Mouse (Mus musculus): ENCODE measurements around the gene Cyth1. TPM values are rescaled to one million over a fixed set of nuclear protein-coding genes. Genes with fewer than 3 reads are reported as not detected.

Gene Cyth1
- polyA plus RNA-seq, 1 experiment from 2014 or later = 23.0 TPM

- Histone ChIP-seq H3K4me3 (no peak overlapping the region), H3K27me3 (ENCODE audit: insufficient read depth, poor library complexity, severe bottlenecking) (no peaks in the 10 kb centered on the region), H3K36me3 (no peaks in the 10 kb centered on the region), H3K9me3 (no peaks in the 10 kb centered on the region), H3K4me1 (replicated peaks) (peaks cover 26% of the 10 kb centered on the region), H3K27ac (no peak overlapping the region)
- no peak for DNase-seq (ENCODE audit: low spot score)
- WGBS = 85% methylated on average over 8 of the region's 8 CpGs
These were observed 116.3 kb downstream of the Cyth1 start for GRCm38 (mm10) chr11:118132136-118132535.

DNA sequence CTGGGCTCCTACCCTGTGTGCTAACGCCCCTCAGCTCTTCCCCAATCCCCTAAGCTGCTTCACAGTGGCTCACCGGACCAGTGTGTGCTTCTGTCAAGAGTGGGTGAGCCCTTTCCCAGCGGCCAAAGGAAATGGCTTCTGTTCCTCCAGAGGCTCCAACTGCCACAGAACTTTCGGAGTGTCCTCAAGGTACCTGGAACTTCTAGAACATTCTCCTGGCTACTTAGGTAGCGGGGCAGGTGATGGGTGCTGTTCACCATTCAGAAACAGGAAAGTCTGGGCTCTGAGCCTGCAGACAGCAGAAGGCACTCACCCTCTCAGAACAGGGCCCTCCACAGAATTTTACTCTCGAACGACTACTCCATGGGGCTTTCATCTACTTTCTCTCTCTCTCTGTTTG is 117.9 kb downstream of the Cyth1 start, which contains the start of gene Dnah17:
Gene Dnah17 (minus strand): TSS at position 101 of the 400 bp plus-strand sequence.
- Histone ChIP-seq H3K4me1 (replicated peaks) (peaks cover 18% of the 10 kb centered on the region), H3K36me3 (no peaks in the 10 kb centered on the region), H3K4me3 (no peak within 1 kb of the TSS), H3K9me3 (no peaks in the 10 kb centered on the region), H3K27ac (no peak within 1 kb of the TSS), H3K27me3 (ENCODE audit: insufficient read depth, poor library complexity, severe bottlenecking) (no peaks in the 10 kb centered on the region)
- 87% methylated on average over 7 of the region's 7 CpGs for WGBS
- DNase-seq (ENCODE audit: low spot score) = no peak

- no peak for DNase-seq (ENCODE audit: low spot score)
- H3K27me3 ChIP-seq (ENCODE audit: insufficient read depth, poor library complexity, severe bottlenecking) = no peaks in the 10 kb centered on the region
- no peak overlapping the region for H3K27ac ChIP-seq
- H3K36me3 ChIP-seq = no peaks in the 10 kb centered on the region
- H3K9me3 ChIP-seq = no peaks in the 10 kb centered on the region
- peaks cover 18% of the 10 kb centered on the region for H3K4me1 ChIP-seq (replicated peaks)
- WGBS = 86% methylated on average over 2 of the region's 2 CpGs
- no peak overlapping the region for H3K4me3 ChIP-seq
These were observed 118.6 kb downstream of the Cyth1 start for GRCm38 (mm10) chr11:118129812-118130211.

DNA sequence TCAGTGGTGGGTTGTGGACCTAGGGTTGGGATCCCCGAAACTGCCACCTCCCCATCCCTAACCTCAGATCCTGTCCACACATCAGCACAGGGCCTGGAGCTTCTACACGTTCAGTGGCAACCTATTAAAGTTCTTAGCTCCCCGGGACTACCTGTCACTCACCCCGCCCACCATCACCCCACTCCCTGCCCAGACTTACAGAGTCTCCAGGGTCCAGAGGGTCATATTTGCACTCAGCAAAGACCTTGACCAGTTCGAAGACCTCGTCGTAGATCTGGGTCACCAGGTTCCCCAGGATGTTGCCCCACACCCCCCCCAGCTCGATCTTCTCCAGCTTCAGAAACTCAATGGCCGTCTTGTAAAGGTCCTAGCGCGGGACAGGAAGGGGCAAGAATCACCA is 126.8 kb downstream of the Cyth1 start:
- DNase-seq (ENCODE audit: low spot score) = no peak
- 89% methylated on average over 11 of the region's 11 CpGs for WGBS
- H3K27me3 ChIP-seq (ENCODE audit: insufficient read depth, poor library complexity, severe bottlenecking) = no peaks in the 10 kb centered on the region
- H3K4me1 ChIP-seq (replicated peaks) = no peaks in the 10 kb centered on the region
- H3K36me3 ChIP-seq = no peaks in the 10 kb centered on the region
- H3K9me3 ChIP-seq = no peaks in the 10 kb centered on the region
- no peak overlapping the region for H3K4me3 ChIP-seq
- H3K27ac ChIP-seq = no peak overlapping the region

DNA sequence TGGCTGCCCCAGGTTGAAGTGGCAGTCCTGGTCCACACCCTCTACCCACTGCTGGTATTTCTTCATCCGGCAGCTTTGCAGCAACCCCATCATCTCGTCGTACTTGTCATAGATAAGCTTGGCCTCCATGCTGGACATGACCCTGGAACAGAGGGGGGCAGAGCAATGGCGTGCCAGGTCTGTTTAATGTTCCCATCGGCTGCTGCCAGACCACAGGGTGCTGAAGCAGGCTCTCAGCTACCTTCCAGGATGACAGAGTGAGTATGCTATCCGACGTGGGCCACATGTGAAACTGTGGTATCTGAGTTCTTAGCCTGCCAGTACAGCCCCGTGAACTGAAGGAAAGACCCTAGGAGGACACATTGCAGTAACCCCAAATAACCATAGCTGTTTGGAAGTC is 129.6 kb downstream of the Cyth1 start:
- Histone ChIP-seq H3K9me3 (no peaks in the 10 kb centered on the region), H3K36me3 (no peaks in the 10 kb centered on the region), H3K27ac (no peak overlapping the region), H3K27me3 (ENCODE audit: insufficient read depth, poor library complexity, severe bottlenecking) (no peaks in the 10 kb centered on the region), H3K4me3 (no peak overlapping the region), H3K4me1 (replicated peaks) (peaks cover 9% of the 10 kb centered on the region; the same call in 1 of the 2 replicates)
- 89% methylated on average over 8 of the region's 8 CpGs for WGBS
- no peak for DNase-seq (ENCODE audit: low spot score)

- WGBS = 80% methylated on average over 8 of the region's 8 CpGs
These were observed 133.7 kb downstream of the Cyth1 start for GRCm38 (mm10) chr11:118114581-118115110.

DNA sequence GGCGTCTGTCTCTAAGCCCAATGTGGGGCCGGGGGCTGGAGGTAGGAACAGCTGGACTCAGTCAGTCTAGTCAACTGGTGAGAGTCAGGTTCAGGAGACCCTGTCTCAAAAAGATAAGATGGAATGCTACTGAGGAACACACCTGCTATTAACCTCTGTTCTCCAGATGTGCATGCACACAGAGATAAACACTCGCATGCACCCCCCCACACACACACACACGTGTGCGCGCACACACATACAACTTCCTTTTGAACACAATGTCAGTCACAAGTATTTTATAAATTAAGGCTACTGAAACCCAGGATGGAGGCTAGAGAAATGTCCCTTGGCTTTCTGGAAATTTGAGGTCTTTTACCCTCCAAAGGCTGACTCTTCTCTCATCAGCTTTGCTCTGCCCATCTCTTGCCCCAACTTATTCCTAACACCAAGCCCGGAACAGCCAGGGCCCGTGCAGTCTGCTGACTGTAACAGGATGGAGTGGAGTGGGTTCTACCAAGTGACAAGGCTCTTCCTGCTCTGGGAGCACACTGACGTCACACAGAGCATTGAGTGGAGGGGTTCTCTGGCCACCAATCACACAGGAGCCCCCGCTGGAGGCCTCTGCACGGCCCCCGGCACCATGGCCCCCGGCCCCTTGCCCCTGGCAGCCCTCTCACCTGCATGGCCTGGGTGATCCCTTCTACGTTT is 134.7 kb downstream of the Cyth1 start:
- no peak for DNase-seq (ENCODE audit: low spot score)
- Histone ChIP-seq H3K4me3 (no peak overlapping the region), H3K9me3 (no peaks in the 10 kb centered on the region), H3K27ac (no peak overlapping the region), H3K36me3 (no peaks in the 10 kb centered on the region), H3K27me3 (ENCODE audit: insufficient read depth, poor library complexity, severe bottlenecking) (no peaks in the 10 kb centered on the region), H3K4me1 (replicated peaks) (peaks cover 9% of the 10 kb centered on the region; the same call in 1 of the 2 replicates)
- WGBS = 91% methylated on average over 14 of the region's 14 CpGs

More at GRCm38 (mm10) chr11:118114581-118115110, 133.7 kb downstream of the Cyth1 start:
- no peaks in the 10 kb centered on the region for H3K36me3 ChIP-seq
- no peak for DNase-seq (ENCODE audit: low spot score)
- H3K27ac ChIP-seq = no peak overlapping the region
- peaks cover 9% of the 10 kb centered on the region; the same call in 1 of the 2 replicates for H3K4me1 ChIP-seq (replicated peaks)
- no peak overlapping the region for H3K4me3 ChIP-seq
- no peaks in the 10 kb centered on the region for H3K27me3 ChIP-seq (ENCODE audit: insufficient read depth, poor library complexity, severe bottlenecking)
- H3K9me3 ChIP-seq = no peaks in the 10 kb centered on the region

DNA sequence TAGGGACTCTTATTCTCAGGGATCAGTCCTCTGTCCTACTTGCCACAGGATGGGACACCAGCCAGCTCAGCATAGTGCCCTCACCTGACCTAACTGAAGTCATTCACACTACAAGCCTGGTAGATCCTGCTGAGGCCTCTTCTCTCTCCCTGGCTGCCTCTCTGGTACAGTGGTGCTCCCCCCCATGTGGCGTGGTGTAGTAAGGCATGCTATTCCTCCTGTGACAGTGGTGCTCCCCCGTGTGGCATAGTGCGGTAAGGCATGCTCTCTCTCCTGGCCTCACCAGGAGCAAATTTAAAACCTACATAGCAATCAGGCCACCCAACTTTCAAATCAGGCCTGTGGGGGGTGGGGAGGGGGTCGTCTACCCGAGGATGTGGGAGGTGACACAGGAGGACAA is 144.4 kb downstream of the Cyth1 start:
- Histone ChIP-seq H3K4me1 (replicated peaks) (peaks cover 19% of the 10 kb centered on the region), H3K27me3 (ENCODE audit: insufficient read depth, poor library complexity, severe bottlenecking) (no peaks in the 10 kb centered on the region), H3K9me3 (no peaks in the 10 kb centered on the region), H3K4me3 (no peak overlapping the region), H3K36me3 (no peaks in the 10 kb centered on the region), H3K27ac (no peak overlapping the region)
- 7% methylated on average over 5 of the region's 5 CpGs for whole genome bisulfite sequencing
- peak; percentile 83 for DNase-seq (ENCODE audit: low spot score)

DNA sequence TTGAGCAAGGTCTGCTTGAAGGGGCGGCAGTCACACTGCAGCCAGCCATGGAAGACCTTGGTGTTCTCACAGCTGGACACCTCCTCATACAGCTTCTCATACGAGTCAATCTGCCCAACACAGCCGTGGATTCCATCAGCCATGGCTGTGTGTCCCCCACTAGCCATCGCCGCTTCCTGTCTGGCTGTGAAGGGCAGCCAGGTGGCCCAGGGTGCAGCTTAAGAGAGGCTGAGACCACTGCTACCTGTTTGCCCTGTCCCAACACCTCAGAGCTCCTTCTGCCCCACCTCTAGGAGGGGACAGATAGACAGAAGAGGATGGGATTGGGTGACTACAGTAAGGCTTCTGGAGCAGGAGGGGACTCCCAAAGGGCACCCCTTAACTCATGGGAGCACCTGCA is 145.0 kb downstream of the Cyth1 start:
- Histone ChIP-seq H3K4me3 (no peak overlapping the region), H3K27ac (no peak overlapping the region), H3K4me1 (replicated peaks) (peaks cover 22% of the 10 kb centered on the region), H3K9me3 (no peaks in the 10 kb centered on the region), H3K27me3 (ENCODE audit: insufficient read depth, poor library complexity, severe bottlenecking) (no peaks in the 10 kb centered on the region), H3K36me3 (no peaks in the 10 kb centered on the region)
- 91% methylated on average over 5 of the region's 5 CpGs for WGBS
- DNase-seq (ENCODE audit: low spot score) = no peak

DNA sequence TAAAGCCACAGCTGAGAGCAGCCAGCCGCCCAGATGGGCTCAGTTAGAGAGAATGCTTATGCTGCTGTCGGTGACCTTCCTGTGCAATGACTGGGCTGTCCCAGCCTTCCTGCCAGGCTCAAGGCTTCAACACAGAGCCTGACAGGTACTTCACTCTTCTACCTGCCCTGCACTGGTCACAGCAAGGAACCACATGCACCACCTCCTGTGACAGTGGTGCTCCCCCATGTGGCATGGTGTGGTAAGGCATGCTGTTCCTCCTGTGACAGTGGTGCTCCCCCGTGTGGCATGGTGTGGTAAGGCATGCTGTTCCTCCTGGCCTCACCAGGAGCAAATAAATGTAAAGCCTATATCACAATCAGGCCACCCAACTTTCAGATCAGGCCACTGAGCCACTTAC is 145.6 kb downstream of the Cyth1 start:
- H3K27ac ChIP-seq = no peak overlapping the region
- no peak overlapping the region for H3K4me3 ChIP-seq
- no peaks in the 10 kb centered on the region for H3K27me3 ChIP-seq (ENCODE audit: insufficient read depth, poor library complexity, severe bottlenecking)
- no peaks in the 10 kb centered on the region for H3K9me3 ChIP-seq
- WGBS = 52% methylated on average over 3 of the region's 3 CpGs
- H3K4me1 ChIP-seq (replicated peaks) = peaks cover 24% of the 10 kb centered on the region
- H3K36me3 ChIP-seq = no peaks in the 10 kb centered on the region
- peak; percentile 84 for DNase-seq (ENCODE audit: low spot score)

DNA sequence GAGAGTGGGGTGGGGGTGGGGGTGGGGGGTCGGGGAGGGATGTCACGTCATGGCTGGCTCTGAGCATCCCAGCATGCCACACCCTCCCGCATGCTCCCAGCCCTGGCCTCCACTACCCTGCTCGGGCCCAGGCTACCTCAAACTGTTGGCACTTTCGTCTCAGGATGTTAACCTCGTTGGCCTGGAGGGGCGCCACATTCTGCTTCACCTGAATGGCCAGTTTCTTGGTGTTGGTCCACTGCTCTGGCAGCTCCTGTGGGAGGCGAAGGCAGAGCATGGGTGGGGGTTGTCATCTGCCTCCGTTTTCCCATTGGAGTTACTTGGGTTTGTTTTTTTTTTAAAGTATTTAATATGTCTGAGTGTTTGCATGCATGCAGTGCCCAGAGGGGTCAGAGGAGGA is 147.3 kb downstream of the Cyth1 start:
- Histone ChIP-seq H3K9me3 (no peaks in the 10 kb centered on the region), H3K4me3 (no peak overlapping the region), H3K36me3 (no peaks in the 10 kb centered on the region), H3K27me3 (ENCODE audit: insufficient read depth, poor library complexity, severe bottlenecking) (no peaks in the 10 kb centered on the region), H3K4me1 (replicated peaks) (peaks cover 30% of the 10 kb centered on the region), H3K27ac (no peak overlapping the region)
- DNase-seq (ENCODE audit: low spot score) = no peak
- WGBS = 49% methylated on average over 9 of the region's 9 CpGs

DNA sequence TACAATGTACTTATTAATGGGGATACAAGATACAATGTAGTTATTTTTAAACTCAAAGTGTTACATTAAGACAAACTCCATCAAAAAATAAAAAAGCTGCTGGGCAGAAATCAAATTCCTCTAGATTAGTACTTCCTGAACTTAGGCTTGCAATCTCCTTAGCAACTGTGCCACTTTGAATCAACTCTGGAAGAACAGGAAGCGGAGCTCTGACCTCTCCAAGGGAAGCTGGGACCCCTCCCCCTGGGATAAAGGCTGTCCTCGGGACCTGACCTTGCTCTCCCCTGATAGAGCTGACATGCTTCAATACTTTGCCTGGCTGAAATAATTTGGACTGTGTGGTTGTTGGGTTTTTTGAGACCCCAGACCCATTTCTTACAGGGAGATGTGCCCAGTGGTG is 151.7 kb downstream of the Cyth1 start:
- Histone ChIP-seq H3K36me3 (no peaks in the 10 kb centered on the region), H3K27me3 (ENCODE audit: insufficient read depth, poor library complexity, severe bottlenecking) (no peaks in the 10 kb centered on the region), H3K27ac (no peak overlapping the region), H3K4me3 (no peak overlapping the region), H3K4me1 (replicated peaks) (peaks cover 40% of the 10 kb centered on the region), H3K9me3 (no peaks in the 10 kb centered on the region)
- 53% methylated on average over 2 of the region's 2 CpGs for WGBS
- DNase-seq (ENCODE audit: low spot score) = no peak

- no peak for DNase-seq (ENCODE audit: low spot score)
- Histone ChIP-seq H3K36me3 (no peaks in the 10 kb centered on the region), H3K27ac (no peak overlapping the region), H3K4me3 (no peak overlapping the region), H3K27me3 (ENCODE audit: insufficient read depth, poor library complexity, severe bottlenecking) (no peaks in the 10 kb centered on the region), H3K4me1 (replicated peaks) (peaks cover 30% of the 10 kb centered on the region; the same call in 1 of the 2 replicates), H3K9me3 (peaks cover 8% of the 10 kb centered on the region; the same call in 1 of the 2 replicates)
- WGBS = 95% methylated on average over 9 of the region's 9 CpGs
These were observed 153.4 kb downstream of the Cyth1 start for GRCm38 (mm10) chr11:118095004-118095403.
